ENCODE assay signal across 9 mouse cellular contexts in genomic region chrX:81072651-81073050, GRCm38 (mm10). TPM values are rescaled to one million over a fixed set of nuclear protein-coding genes. Genes with fewer than 3 reads are reported as not detected.
A peak's percentile ranks its signal among the peaks of the same experiment; 100 is the strongest.
DNase-seq lines count a peak whose midpoint lies in the region; ATAC-seq and TF ChIP-seq lines count a peak whose summit lies in the region.
"Had no signal": no experiment of that assay in that cellular context is flagged by ENCODE, and none has a peak within 500 bp of the region (broad histone marks: within the 10 kb centered on the region; RNA-seq: fewer than 3 reads in every experiment).

No protein-coding gene starts in this region.

- peak overlapping the region; percentile 36; the same call in 1 of the 2 replicates for H3K4me2 ChIP-seq in liver, embryonic 11.5 days
- no peak overlapping the region for H3K4me2 ChIP-seq in liver, postnatal 0 days (ENCODE audit: low read depth, low read length)
- peak overlapping the region; percentile 51 for H3K4me2 ChIP-seq in forebrain, embryonic 12.5 days
- H3K4me2 ChIP-seq in stomach, embryonic 14.5 days (replicated peaks; ENCODE audit: low read depth, low read length): peak overlapping the region; percentile 40

- H3K27me3 ChIP-seq in liver, embryonic 11.5 days (replicated peaks; ENCODE audit: control insufficient read depth, insufficient read depth, low read length): no peaks in the 10 kb centered on the region
- H3K27me3 ChIP-seq in liver, postnatal 0 days (ENCODE audit: insufficient read depth, low read length): peaks cover 3% of the 10 kb centered on the region; the same call in 1 of the 2 replicates
- no peaks in the 10 kb centered on the region for H3K27me3 ChIP-seq in forebrain, embryonic 12.5 days
- peaks cover 10% of the 10 kb centered on the region; the same call in 1 of the 2 replicates for H3K27me3 ChIP-seq in limb, embryonic 10.5 days (ENCODE audit: low read depth, poor library complexity, severe bottlenecking)
- no peaks in the 10 kb centered on the region for H3K27me3 ChIP-seq in stomach, embryonic 14.5 days (ENCODE audit: control insufficient read depth, insufficient read depth, low read length)

- peak overlapping the region; percentile 48; the same call in 1 of the 2 replicates for H3K4me3 ChIP-seq in liver, embryonic 11.5 days (ENCODE audit: low read depth, low read length)
- H3K4me3 ChIP-seq in liver, postnatal 0 days (ENCODE audit: low read depth, low read length): no peak overlapping the region
- H3K4me3 ChIP-seq in forebrain, embryonic 12.5 days (replicated peaks): peak overlapping the region; percentile 58
- peak overlapping the region; percentile 63 for H3K4me3 ChIP-seq in limb, embryonic 10.5 days
- H3K4me3 ChIP-seq in stomach, embryonic 14.5 days (ENCODE audit: low read depth, low read length): peak overlapping the region; percentile 56

- no peak overlapping the region for H3K27ac ChIP-seq in liver, embryonic 11.5 days (ENCODE audit: low read depth, low read length)
- no peak overlapping the region for H3K27ac ChIP-seq in liver, postnatal 0 days (ENCODE audit: low read depth)
- peak overlapping the region; percentile 50; the same call in 1 of the 2 replicates for H3K27ac ChIP-seq in forebrain, embryonic 12.5 days
- H3K27ac ChIP-seq in limb, embryonic 10.5 days: peak overlapping the region; percentile 89
- H3K27ac ChIP-seq in stomach, embryonic 14.5 days (ENCODE audit: low read length): no peak overlapping the region

- TF ChIP-seq CTCF in liver, postnatal 0 days (IDR thresholded peaks at IDR 0.05; ENCODE audit: low read depth): no peak

- no peaks in the 10 kb centered on the region for H3K36me3 ChIP-seq in liver, embryonic 11.5 days (ENCODE audit: control insufficient read depth, insufficient read depth, low read length)
- no peaks in the 10 kb centered on the region for H3K36me3 ChIP-seq in liver, postnatal 0 days (replicated peaks; ENCODE audit: insufficient read depth, low read length)
- no peaks in the 10 kb centered on the region for H3K36me3 ChIP-seq in forebrain, embryonic 12.5 days (replicated peaks)
- no peaks in the 10 kb centered on the region for H3K36me3 ChIP-seq in limb, embryonic 10.5 days
- H3K36me3 ChIP-seq in stomach, embryonic 14.5 days (ENCODE audit: control insufficient read depth, insufficient read depth, low read length): no peaks in the 10 kb centered on the region

- DNase-seq in liver, embryonic 11.5 days (ENCODE audit: low spot score): no peak
- DNase-seq in liver, postnatal 0 days: no peak
- DNase-seq in limb, embryonic 10.5 days (ENCODE audit: low spot score): no peak
- DNase-seq in cerebellum, postnatal 4 days (ENCODE audit: low spot score in 2 of 2): no peak
- no peak for DNase-seq in gastrocnemius, postnatal 4 days (ENCODE audit: low spot score in 2 of 2)
- DNase-seq: layer of hippocampus, adult 9-11 months had no signal

- no peaks in the 10 kb centered on the region for H3K4me1 ChIP-seq in liver, embryonic 11.5 days (replicated peaks; ENCODE audit: control insufficient read depth, insufficient read depth, low read length)
- 0 out of 2 replicates have a peak, but pooled peaks cover 2% of the 10 kb centered on the region for H3K4me1 ChIP-seq in liver, postnatal 0 days (ENCODE audit: insufficient read depth)
- H3K4me1 ChIP-seq in forebrain, embryonic 12.5 days: no peaks in the 10 kb centered on the region
- no peaks in the 10 kb centered on the region for H3K4me1 ChIP-seq in limb, embryonic 10.5 days
- H3K4me1 ChIP-seq in stomach, embryonic 14.5 days (ENCODE audit: control insufficient read depth, insufficient read depth, low read length): no peaks in the 10 kb centered on the region

- no peak for TF ChIP-seq EP300 in liver, postnatal 0 days (IDR thresholded peaks at IDR 0.05; ENCODE audit: low read depth)

- no peak for ATAC-seq in liver, embryonic 11.5 days (replicated peaks; ENCODE audit: low FRiP score)
- no peak for ATAC-seq in liver, postnatal 0 days
- peak; percentile 62 for ATAC-seq in forebrain, embryonic 12.5 days (ENCODE audit: low FRiP score)
- ATAC-seq in stomach, embryonic 14.5 days (ENCODE audit: insufficient number of reproducible peaks, insufficient read depth, low FRiP score, low read depth): no peak

- WGBS in liver, embryonic 11.5 days: 20% methylated on average over 2 of the region's 2 CpGs
- 23% methylated on average over 2 of the region's 2 CpGs for WGBS in liver, postnatal 0 days (ENCODE audit: insufficient replicate concordance)
- 5% methylated on average over 2 of the region's 2 CpGs for WGBS in forebrain, embryonic 12.5 days
- 8% methylated on average over 2 of the region's 2 CpGs for WGBS in limb, embryonic 10.5 days
- WGBS in stomach, embryonic 14.5 days: 4% methylated on average over 2 of the region's 2 CpGs

- H3K9ac ChIP-seq in liver, embryonic 11.5 days (ENCODE audit: low read depth, low read length): no peak overlapping the region
- H3K9ac ChIP-seq in liver, postnatal 0 days (replicated peaks): no peak overlapping the region
- H3K9ac ChIP-seq in forebrain, embryonic 12.5 days: no peak overlapping the region
- H3K9ac ChIP-seq in stomach, embryonic 14.5 days (replicated peaks; ENCODE audit: low read depth, low read length): no peak overlapping the region

- H3K9me3 ChIP-seq in liver, embryonic 11.5 days (ENCODE audit: control insufficient read depth, low read length): no peaks in the 10 kb centered on the region
- H3K9me3 ChIP-seq in liver, postnatal 0 days (ENCODE audit: low read length): no peaks in the 10 kb centered on the region
- no peaks in the 10 kb centered on the region for H3K9me3 ChIP-seq in forebrain, embryonic 12.5 days
- no peaks in the 10 kb centered on the region for H3K9me3 ChIP-seq in limb, embryonic 10.5 days (replicated peaks)
- H3K9me3 ChIP-seq in stomach, embryonic 14.5 days (ENCODE audit: control insufficient read depth, low read depth, low read length): no peaks in the 10 kb centered on the region

RNA-seq across cellular contexts. Expression of gene Tmem47, which starts 2.2 kb away (rescaled TPM):
- 16.8 and 17.0 TPM in 2 replicates for polyA plus RNA-seq in liver, embryonic 11.5 days (2014; fragmentation: Nextera tagmentation; extraction: Ambion mirVana)
- 1.7 and 2.0 TPM in 2 replicates for polyA plus RNA-seq in liver, postnatal 0 days (2015; fragmentation: Nextera tagmentation; extraction: Ambion mirVana)
- polyA plus RNA-seq in forebrain, embryonic 12.5 days (2016; fragmentation: Nextera tagmentation; extraction: Ambion mirVana): 31.9 and 41.4 TPM in 2 replicates
- polyA plus RNA-seq in limb, embryonic 10.5 days (2016; fragmentation: Nextera tagmentation; extraction: Ambion mirVana): 26.7 and 30.6 TPM in 2 replicates
- 25.9 and 31.0 TPM in 2 replicates for polyA plus RNA-seq in stomach, embryonic 14.5 days (2014; fragmentation: Nextera tagmentation; extraction: Ambion mirVana)
- 10 to 100 TPM; 42.4 to 47.8 TPM for total RNA-seq in gastrocnemius, postnatal 4 days (2021)
- total RNA-seq: common myeloid progenitor, adult 5-6 weeks had no signal

Comparison
In these comparisons a context has a peak if more than half of its experiments do, and no peak if none do; other contexts are left out.
1. H3K27ac ChIP-seq: peak in forebrain, embryonic 12.5 days (single experiment) and limb, embryonic 10.5 days (single experiment); none in liver, embryonic 11.5 days (single experiment), liver, postnatal 0 days (single experiment) and stomach, embryonic 14.5 days (single experiment).